Mouse (Mus musculus): Measurements from ENCODE around the gene Stk11ip.

- peak; percentile 51; the same call in 1 of the 2 replicates for TF ChIP-seq POLR2A (IDR thresholded peaks at IDR 0.05; ENCODE audit: insufficient read depth, low read depth, low read length)
- no peak for TF ChIP-seq CTCF (IDR thresholded peaks at IDR 0.05; ENCODE audit: insufficient read depth, low read depth, low read length)
Observed at GRCm38 (mm10) chr1:75545965-75546956, 24.9 kb downstream of the Stk11ip start, which contains the start of gene Slc4a3.

Data from olfactory bulb, adult 2 months (tissue).